Mouse (Mus musculus) liver, postnatal 0 days (tissue): ENCODE data around the gene 3110082I17Rik. TPM values are rescaled to one million over a fixed set of nuclear protein-coding genes. Genes with fewer than 3 reads are reported as not detected.

Experiments
- ATAC-seq: fragments of 200-750 bp; cut with Nextera tagmentation; 2 replicates; pipeline ENCODE4 v1.8.0; 2017; ENCODE audit warnings: mild to moderate bottlenecking, moderate library complexity
- DNase-seq: peaks from one replicate; pipeline ENCODE4 v3.0.0-alpha.2; 2016
- H3K27ac ChIP-seq: fragments of 300-500 bp; sonication (generic); 2 replicates; pipeline ENCODE4 v1.5.1; 2014; ENCODE audit warnings: antibody characterized with exemption, moderate library complexity, mild to moderate bottlenecking, low read depth
- H3K27me3 ChIP-seq: fragments of 300-500 bp; sonication (generic); 2 replicates; pipeline ENCODE4 v1.6.1; 2014; ENCODE audit warnings: low read length, control low read depth, mixed read lengths; ENCODE audit not compliant: insufficient read depth
- H3K36me3 ChIP-seq: fragments of 300-500 bp; sonication (generic); replicated peaks from 2 replicates; pipeline ENCODE4 v1.6.1; 2014; ENCODE audit warnings: mild to moderate bottlenecking, control low read depth, low read length, moderate library complexity, mixed read lengths; ENCODE audit not compliant: insufficient read depth
- H3K4me1 ChIP-seq: fragments of 300-500 bp; sonication (generic); 2 replicates; pipeline ENCODE4 v1.6.1; 2014; ENCODE audit warnings: antibody characterized with exemption, mild to moderate bottlenecking, control low read depth; ENCODE audit not compliant: insufficient read depth
- H3K4me2 ChIP-seq: fragments of 300-500 bp; sonication (generic); 2 replicates; pipeline ENCODE4 v1.6.1; 2014; ENCODE audit warnings: low read depth, mild to moderate bottlenecking, low read length, moderate library complexity, mixed read lengths
- H3K4me3 ChIP-seq: fragments of 300-500 bp; sonication (generic); 2 replicates; pipeline ENCODE4 v1.5.1; 2014; ENCODE audit warnings: low read depth, low read length
- H3K9ac ChIP-seq: fragments of 300-500 bp; sonication (generic); replicated peaks from 2 replicates; pipeline ENCODE4 v1.6.1; 2014; ENCODE audit warnings: mild to moderate bottlenecking, moderate library complexity
- H3K9me3 ChIP-seq: fragments of 300-500 bp; sonication (generic); 2 replicates; pipeline ENCODE4 v1.6.1; 2016; ENCODE audit warnings: mild to moderate bottlenecking, control low read depth, low read length, mixed read lengths
- CTCF ChIP-seq: sonication (generic); IDR thresholded peaks from 2 replicates; pipeline ENCODE4 v1.5.1; 2016; ENCODE audit warnings: antibody characterized with exemption, low read depth
- EP300 ChIP-seq: IDR thresholded peaks from 2 replicates; pipeline ENCODE4 v1.6.1; 2016; ENCODE audit warnings: antibody characterized with exemption, low read depth, mild to moderate bottlenecking
- WGBS: fragments of 180-500 bp; shearing (Covaris S2); extraction: QIAGEN DNeasy Blood & Tissue Kit; methylation state at CpG from one replicate; pipeline ENCODE4 v1.1.7; 2014; ENCODE audit not compliant: insufficient replicate concordance; 5-methylcytosine and 5-hydroxymethylcytosine counted together
- polyA plus RNA-seq: library from polyadenylated mRNA; unstranded; fragments of >200 nt; fragmentation: Nextera tagmentation; extraction: Ambion mirVana; gene quantifications from 2 replicates; pipeline ENCODE4 v1.2.1, GENCODE M21; 2015

3110082I17Rik gene
- polyA plus RNA-seq, 1 experiment from 2014 or later: 9.5 TPM

DNA sequence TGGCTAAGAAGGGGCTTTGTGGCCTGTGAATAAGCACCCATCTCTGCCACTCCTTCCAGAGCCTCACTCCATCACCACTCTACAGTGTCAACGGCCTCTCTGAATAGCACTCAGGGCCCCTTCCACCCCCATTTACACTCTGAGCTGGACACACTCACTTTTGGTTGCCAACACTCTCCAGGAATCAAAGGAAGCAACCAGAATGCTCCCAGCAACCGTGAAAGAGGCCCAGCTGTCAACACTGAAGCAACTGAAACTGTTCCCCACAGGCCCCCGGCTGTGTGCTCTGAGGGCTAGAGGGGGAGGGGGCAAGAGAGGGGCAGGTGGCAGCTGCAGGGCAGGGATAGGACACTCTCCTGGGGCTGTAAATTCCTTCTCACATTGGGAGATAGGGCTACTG is 41.7 kb downstream of the 3110082I17Rik start:
- WGBS: 20% methylated on average over 3 of the region's 3 CpGs
- DNase-seq (no peak), ATAC-seq (no peak)
- no peaks in the 10 kb centered on the region for H3K9me3 ChIP-seq
- no peak overlapping the region for H3K9ac ChIP-seq
- H3K27ac ChIP-seq: no peak overlapping the region
- H3K27me3 ChIP-seq: no peaks in the 10 kb centered on the region
- TF ChIP-seq CTCF: no peak
- TF ChIP-seq EP300: no peak
- H3K4me1 ChIP-seq: no peaks in the 10 kb centered on the region
- peaks cover 3% of the 10 kb centered on the region; the same call in 1 of the 2 replicates for H3K36me3 ChIP-seq
- no peak overlapping the region for H3K4me3 ChIP-seq
- no peak overlapping the region for H3K4me2 ChIP-seq

DNA sequence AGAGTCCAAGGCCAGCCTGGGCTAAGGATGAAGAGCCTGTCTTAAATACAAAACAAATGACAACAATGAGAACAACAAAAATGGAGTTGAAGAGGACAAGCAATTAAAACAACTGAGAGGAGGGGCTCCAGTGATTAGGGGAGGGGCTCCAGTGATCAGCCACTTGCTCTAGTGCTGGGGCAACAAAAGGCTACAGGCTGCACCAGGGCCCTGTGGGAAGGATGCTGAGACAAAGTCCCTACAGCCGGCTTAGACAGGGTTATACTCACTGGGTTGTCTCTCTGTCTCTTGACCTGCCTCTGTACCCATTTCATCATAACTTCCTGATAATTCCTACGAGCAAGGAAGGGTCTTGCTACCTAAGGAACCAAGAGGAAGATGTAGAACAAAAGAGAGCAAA is 42.2 kb downstream of the 3110082I17Rik start:
- H3K9ac ChIP-seq: no peak overlapping the region
- H3K4me2 ChIP-seq: no peak overlapping the region
- H3K27ac ChIP-seq: no peak overlapping the region
- no peak overlapping the region for H3K4me3 ChIP-seq
- H3K4me1 ChIP-seq: no peaks in the 10 kb centered on the region
- TF ChIP-seq CTCF: no peak
- peaks cover 3% of the 10 kb centered on the region; the same call in 1 of the 2 replicates for H3K36me3 ChIP-seq
- DNase-seq: no peak
- no peaks in the 10 kb centered on the region for H3K9me3 ChIP-seq
- WGBS: 47% methylated on average over 2 of the region's 2 CpGs
- no peaks in the 10 kb centered on the region for H3K27me3 ChIP-seq
- no peak for ATAC-seq

DNA sequence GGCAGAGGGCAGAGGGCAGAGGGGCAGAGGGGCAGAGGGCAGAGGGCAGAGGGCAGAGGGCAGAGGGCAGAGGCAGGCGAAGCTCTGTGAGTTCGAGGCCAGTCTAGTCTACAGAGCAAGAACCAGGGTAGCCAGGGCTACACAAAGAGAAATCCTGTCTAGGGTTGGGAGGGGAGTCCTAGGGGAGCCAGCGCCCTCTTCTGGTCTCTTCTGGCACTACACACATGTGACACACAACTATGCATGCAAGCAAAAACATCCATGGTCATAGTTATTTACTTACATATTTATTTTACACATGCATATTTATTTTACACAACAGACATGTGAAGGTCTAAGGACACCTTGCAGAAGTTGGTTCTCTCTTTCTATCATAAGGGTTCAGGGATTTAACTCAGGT is 42.8 kb downstream of the 3110082I17Rik start:
- Histone ChIP-seq H3K9ac (no peak overlapping the region), H3K27me3 (no peaks in the 10 kb centered on the region), H3K27ac (no peak overlapping the region), H3K4me3 (no peak overlapping the region), H3K4me2 (no peak overlapping the region), H3K4me1 (no peaks in the 10 kb centered on the region), H3K36me3 (peaks cover 3% of the 10 kb centered on the region; the same call in 1 of the 2 replicates), H3K9me3 (no peaks in the 10 kb centered on the region)
- TF ChIP-seq CTCF (peak; percentile 51), EP300 (no peak)
- ATAC-seq (no peak), DNase-seq (no peak)
- WGBS: 88% methylated on average over 3 of the region's 3 CpGs

DNA sequence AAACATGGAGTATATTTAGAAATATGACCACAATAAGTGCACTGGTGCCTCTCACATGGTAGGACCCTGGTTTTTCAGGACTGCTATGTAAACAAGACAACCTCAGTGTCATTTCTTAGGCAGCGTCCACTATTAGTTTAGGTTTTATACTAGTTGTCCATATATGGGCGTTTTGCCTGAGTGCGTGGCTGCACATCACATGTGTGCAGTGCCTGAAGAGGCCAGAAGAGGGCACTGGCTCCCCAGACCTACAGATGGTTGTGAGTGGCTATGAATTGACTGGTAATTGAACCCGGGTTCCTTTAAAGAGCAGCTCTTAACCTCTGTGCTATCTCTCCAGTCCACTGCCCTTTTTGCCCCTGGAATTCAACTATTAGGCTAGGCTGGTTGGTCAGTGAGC is 43.4 kb downstream of the 3110082I17Rik start:
- no peaks in the 10 kb centered on the region for H3K4me1 ChIP-seq
- H3K36me3 ChIP-seq: peaks cover 3% of the 10 kb centered on the region; the same call in 1 of the 2 replicates
- no peak overlapping the region for H3K4me3 ChIP-seq
- DNase-seq (no peak), ATAC-seq (no peak)
- TF ChIP-seq CTCF: peak; percentile 46
- no peak for TF ChIP-seq EP300
- H3K27me3 ChIP-seq: no peaks in the 10 kb centered on the region
- H3K4me2 ChIP-seq: no peak overlapping the region
- H3K9me3 ChIP-seq: no peaks in the 10 kb centered on the region
- 89% methylated on average over 4 of the region's 4 CpGs for WGBS
- H3K9ac ChIP-seq: no peak overlapping the region
- H3K27ac ChIP-seq: no peak overlapping the region

DNA sequence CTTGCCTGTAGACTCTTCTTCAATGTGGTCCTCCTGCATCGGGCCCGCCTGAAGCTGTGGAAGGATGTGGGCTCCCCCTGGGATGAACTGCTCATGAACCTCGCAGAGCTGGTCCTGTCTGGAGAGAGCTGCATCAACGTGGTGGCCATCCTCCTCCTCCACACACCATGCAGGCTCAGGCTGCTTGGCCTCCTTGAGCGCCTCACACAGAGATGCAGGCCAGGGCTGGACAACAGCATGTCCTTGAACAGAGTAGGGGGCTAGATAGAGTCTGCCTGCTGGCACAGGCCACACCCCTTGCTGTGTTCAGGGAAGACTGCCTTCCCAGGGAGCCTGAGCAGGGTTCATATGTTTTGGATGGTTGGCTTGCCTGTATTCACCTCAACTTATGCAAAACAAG is 45.3 kb downstream of the 3110082I17Rik start:
- Histone ChIP-seq H3K4me3 (no peak overlapping the region), H3K4me2 (no peak overlapping the region), H3K36me3 (peaks cover 3% of the 10 kb centered on the region; the same call in 1 of the 2 replicates), H3K27ac (no peak overlapping the region), H3K27me3 (no peaks in the 10 kb centered on the region), H3K9ac (no peak overlapping the region), H3K9me3 (no peaks in the 10 kb centered on the region), H3K4me1 (no peaks in the 10 kb centered on the region)
- no peak for ATAC-seq
- WGBS: 76% methylated on average over 5 of the region's 5 CpGs
- no peak for TF ChIP-seq CTCF
- no peak for TF ChIP-seq EP300
- no peak for DNase-seq

DNA sequence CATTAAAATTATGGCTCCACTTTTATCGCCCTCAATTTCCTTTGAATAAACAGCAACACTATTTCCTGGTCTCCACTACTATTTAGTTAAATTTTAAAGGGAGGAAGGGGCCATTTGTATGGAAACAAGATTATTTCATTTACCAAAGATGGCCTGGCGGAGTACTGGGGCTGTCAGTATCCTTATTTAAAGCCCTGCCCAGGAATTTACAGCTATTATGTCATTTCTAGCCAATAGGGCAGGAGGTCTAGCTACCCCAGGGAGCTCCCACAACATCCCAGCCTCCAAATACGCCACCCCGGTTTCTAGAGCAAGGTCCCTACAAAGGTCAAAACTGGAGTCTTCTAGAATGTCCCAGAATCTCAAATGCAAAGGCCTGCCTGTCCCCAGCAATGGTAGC is 46.8 kb downstream of the 3110082I17Rik start:
- Histone ChIP-seq H3K27me3 (no peaks in the 10 kb centered on the region), H3K36me3 (peaks cover 3% of the 10 kb centered on the region; the same call in 1 of the 2 replicates), H3K4me3 (no peak overlapping the region), H3K27ac (no peak overlapping the region), H3K9ac (no peak overlapping the region), H3K4me2 (no peak overlapping the region), H3K4me1 (peaks cover 8% of the 10 kb centered on the region; the same call in 1 of the 2 replicates), H3K9me3 (no peaks in the 10 kb centered on the region)
- DNase-seq (no peak), ATAC-seq (no peak)
- TF ChIP-seq CTCF (no peak), EP300 (no peak)
- WGBS: 80% methylated on average over 4 of the region's 4 CpGs
